Mouse (Mus musculus): Measurements from ENCODE around the gene Rims4.
A peak's percentile ranks its signal among the peaks of the same experiment; 100 is the strongest.

The Rims4 gene

GRCm38 (mm10) chr2:163909604-163910003 is 8.9 kb downstream of the Rims4 start:
- no peak for DNase-seq (ENCODE audit: low spot score)

GRCm38 (mm10) chr2:163907131-163907530 is 11.4 kb downstream of the Rims4 start:
- no peak for DNase-seq (ENCODE audit: low spot score)

- DNase-seq (ENCODE audit: low spot score): no peak
Observed at GRCm38 (mm10) chr2:163904323-163904722, 14.2 kb downstream of the Rims4 start.

GRCm38 (mm10) chr2:163903461-163903860 is 15.0 kb downstream of the Rims4 start:
- no peak for DNase-seq (ENCODE audit: low spot score)

GRCm38 (mm10) chr2:163902448-163902847 is 16.0 kb downstream of the Rims4 start:
- DNase-seq (ENCODE audit: low spot score): no peak

- DNase-seq (ENCODE audit: low spot score): no peak
Observed at GRCm38 (mm10) chr2:163901043-163901442, 17.4 kb downstream of the Rims4 start.

GRCm38 (mm10) chr2:163899910-163900411 is 18.5 kb downstream of the Rims4 start:
- DNase-seq (ENCODE audit: low spot score): no peak

- DNase-seq (ENCODE audit: low spot score): no peak
Observed at GRCm38 (mm10) chr2:163897988-163898535, 20.4 kb downstream of the Rims4 start.

- no peak for DNase-seq (ENCODE audit: low spot score)
Observed at GRCm38 (mm10) chr2:163897026-163897425, 21.5 kb downstream of the Rims4 start.

GRCm38 (mm10) chr2:163895156-163895555 is 23.3 kb downstream of the Rims4 start:
- DNase-seq (ENCODE audit: low spot score): no peak

GRCm38 (mm10) chr2:163893446-163894370 is 24.8 kb downstream of the Rims4 start:
- DNase-seq (ENCODE audit: low spot score): no peak

- DNase-seq (ENCODE audit: low spot score): no peak
Observed at GRCm38 (mm10) chr2:163891271-163891670, 27.2 kb downstream of the Rims4 start.

GRCm38 (mm10) chr2:163890586-163890985 is 27.9 kb downstream of the Rims4 start:
- DNase-seq (ENCODE audit: low spot score): no peak

- no peak for DNase-seq (ENCODE audit: low spot score)
Observed at GRCm38 (mm10) chr2:163889411-163889810, 29.1 kb downstream of the Rims4 start.

GRCm38 (mm10) chr2:163882859-163883652 is 35.4 kb downstream of the Rims4 start:
- no peak for DNase-seq (ENCODE audit: low spot score)

GRCm38 (mm10) chr2:163880891-163881290 is 37.6 kb downstream of the Rims4 start:
- peak; percentile 25 for DNase-seq (ENCODE audit: low spot score)

GRCm38 (mm10) chr2:163876830-163877498 is 41.5 kb downstream of the Rims4 start:
- no peak for DNase-seq (ENCODE audit: low spot score)

GRCm38 (mm10) chr2:163875484-163875883 is 43.0 kb downstream of the Rims4 start:
- DNase-seq (ENCODE audit: low spot score): no peak

- no peak for DNase-seq (ENCODE audit: low spot score)
Observed at GRCm38 (mm10) chr2:163874877-163875276, 43.6 kb downstream of the Rims4 start.

- no peak for DNase-seq (ENCODE audit: low spot score)
Observed at GRCm38 (mm10) chr2:163871906-163872305, 46.6 kb downstream of the Rims4 start.

- no peak for DNase-seq (ENCODE audit: low spot score)
Observed at GRCm38 (mm10) chr2:163871266-163871665, 47.2 kb downstream of the Rims4 start.

- DNase-seq (ENCODE audit: low spot score): no peak
Observed at GRCm38 (mm10) chr2:163869783-163870182, 48.7 kb downstream of the Rims4 start.
